Mouse (Mus musculus) c-Kit-positive CD71-positive TER-119-positive erythroid progenitor cells, embryonic 14.5 days (primary cell): Measurements from ENCODE around the gene Lce3f.

ENCODE experiments used
- DNase-seq: peaks from one replicate; pipeline ENCODE4 v3.0.0-alpha.2; 2013; ENCODE audit warnings: low spot score

Lce3f gene

DNA sequence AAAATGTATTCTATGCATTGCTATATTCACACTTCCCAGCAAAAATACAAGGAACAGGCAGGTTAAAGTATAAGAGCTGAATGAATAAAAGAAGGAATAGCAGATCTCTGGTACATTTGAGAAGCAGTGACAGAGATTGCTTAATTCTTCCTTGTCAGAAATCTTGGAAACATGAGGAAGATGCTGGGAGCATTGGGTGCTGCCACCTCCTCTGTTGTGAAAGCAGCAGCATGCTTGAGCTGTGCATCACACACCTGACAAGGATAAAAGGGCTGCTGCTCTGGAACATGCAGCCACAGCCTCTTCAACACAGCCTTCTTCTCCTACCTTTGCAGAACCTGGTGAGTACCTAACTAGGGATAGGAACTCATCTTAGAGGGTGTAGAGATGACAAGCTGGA is at the start of gene Lce3f:
Gene Lce3f, plus strand, starts transcription at position 301 of the 400 bp plus-strand sequence.
- no peak for DNase-seq

DNA sequence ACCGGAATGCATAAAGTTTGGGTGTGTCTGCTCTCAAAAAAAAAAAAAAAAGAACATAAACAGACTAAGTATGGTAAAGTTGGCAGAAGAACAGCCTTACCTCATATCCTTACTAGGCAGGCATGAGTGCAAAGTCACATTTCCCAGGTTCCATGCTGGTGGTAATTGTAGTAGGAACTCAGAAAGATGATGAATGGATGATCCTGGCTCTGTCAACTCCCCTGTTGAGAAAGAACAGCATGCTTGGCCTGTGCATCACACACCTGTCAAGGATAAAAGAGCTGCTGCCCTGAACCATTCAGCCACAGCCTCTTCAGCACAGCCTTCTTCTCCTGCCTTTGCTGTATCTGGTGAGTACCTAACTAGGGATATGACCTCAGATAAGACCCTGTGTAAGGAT is 47.8 kb upstream of the Lce3f start, which contains the start of gene Lce3c:
Gene Lce3c, plus strand, starts transcription at position 301 of the 400 bp plus-strand sequence.
- DNase-seq = no peak

DNA sequence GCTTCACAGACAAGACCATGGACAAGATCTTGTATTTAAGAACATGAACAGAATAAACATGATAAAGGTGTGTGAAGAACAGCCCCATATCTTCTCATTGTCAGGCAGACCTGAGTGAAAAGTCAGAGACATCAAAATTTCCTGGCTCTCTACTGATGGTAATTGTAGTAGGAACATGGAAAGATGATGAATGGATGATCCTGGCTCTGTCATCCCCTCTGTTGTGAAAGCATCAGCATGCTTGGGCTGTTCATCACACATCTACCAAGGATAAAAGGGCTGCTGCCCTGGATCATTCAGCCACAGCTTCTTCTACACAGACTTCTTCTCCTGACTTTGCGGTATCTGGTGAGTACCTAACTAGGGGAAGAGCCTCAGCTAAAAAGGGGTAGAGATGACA is 34.9 kb upstream of the Lce3f start, which contains the start of gene Lce3d:
Gene Lce3d, plus strand, starts transcription at position 301 of the 400 bp plus-strand sequence.
- no peak for DNase-seq

DNA sequence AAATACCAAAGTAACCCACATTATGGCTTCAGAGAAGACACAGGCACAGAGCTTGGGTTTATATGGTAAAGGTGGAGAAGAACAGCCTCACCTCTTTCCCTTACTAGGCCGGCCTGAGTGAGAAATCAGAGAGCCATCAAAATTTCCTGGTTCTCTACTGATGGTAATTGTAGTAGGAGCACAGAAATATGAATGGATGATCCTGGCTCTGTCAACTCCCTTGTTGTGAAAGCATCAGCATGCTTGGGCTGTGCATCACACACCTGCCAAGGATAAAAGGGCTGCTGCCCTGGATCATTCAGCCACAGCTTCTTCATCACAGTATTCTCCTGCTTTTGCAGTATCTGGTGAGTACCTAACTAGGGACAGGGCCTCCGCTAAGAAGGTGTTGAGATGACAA is 25.3 kb upstream of the Lce3f start, which contains the start of gene Lce3e:
Gene Lce3e, plus strand, starts transcription at position 301 of the 400 bp plus-strand sequence.
- no peak for DNase-seq

DNA sequence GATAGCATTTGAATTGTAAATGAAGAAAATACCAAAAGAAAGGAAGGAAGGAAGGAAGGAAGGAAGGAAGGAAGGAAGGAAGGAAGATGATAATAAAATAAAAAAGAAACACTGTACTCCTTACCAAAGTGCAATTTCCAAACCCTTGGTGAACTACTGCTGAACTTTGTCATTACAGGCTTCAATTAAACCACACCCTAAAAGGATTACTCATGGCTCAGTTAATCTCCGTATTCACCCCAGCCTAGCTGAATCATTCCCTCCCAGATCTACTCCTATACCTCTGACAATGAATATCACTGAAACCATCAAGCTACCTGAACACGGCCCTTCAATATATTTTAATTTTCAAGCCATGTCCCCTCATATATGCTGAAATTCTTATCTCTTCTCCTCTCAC is 13.5 kb upstream of the Lce3f start:
- no peak for DNase-seq

DNA sequence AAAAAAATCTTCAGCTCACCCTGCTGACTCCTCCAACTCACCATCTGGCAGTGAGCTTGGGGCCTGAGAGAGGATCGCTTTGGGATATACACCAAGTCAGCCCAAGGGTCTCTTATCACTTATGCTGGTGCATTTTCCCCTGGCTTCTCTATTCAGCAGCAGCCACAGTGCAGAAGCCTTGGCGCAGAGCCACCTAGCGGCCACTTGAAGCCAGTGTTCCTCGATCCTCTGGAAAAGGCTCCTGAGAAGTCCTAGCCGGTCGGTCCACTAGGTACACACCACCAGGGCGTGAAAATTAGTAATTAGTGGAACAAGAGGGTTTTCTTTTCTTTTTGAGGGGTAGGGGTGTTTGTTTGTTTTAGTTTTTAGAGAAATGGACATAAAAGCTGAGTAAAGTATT is 6.7 kb downstream of the Lce3f start:
- peak; percentile 5 for DNase-seq

DNA sequence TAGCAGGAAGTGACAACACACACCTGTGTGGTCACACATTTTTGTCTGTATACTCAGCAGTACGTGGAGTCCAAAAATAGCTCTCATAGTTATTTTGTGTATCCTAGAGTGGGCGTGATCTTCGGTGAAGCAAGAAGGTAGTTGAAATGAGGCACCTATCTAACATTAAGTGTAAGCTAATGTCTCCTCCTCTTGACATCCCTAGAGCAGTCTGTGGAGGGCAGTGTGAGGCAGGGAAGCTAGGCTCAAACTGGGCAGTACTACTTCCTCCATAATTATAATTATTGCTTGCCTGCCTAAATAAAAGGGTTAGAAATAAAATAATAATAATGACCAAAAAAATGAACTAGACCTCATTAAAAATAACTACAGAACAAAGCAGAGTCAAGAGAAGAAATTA is 8.6 kb downstream of the Lce3f start:
- no peak for DNase-seq

DNA sequence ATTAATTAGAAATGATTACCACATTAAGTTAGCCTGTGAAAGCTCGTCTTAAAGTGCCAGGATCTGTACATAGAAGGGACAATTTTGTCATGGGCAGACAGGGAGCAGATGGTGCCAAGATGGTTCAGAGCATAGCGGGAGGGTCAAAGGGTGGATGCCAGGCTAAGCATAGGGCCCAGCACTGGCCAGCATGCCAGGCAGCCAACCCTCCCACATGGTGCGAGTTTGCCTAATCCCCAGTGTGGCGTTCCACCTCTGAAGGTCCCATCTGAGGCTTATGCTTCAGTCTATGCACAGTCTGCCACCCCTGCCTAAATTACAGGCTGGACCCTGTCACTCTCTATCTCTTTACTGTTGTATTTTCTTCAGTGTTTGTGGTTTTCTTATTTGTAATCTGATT is 10.8 kb downstream of the Lce3f start:
- DNase-seq = no peak

DNA sequence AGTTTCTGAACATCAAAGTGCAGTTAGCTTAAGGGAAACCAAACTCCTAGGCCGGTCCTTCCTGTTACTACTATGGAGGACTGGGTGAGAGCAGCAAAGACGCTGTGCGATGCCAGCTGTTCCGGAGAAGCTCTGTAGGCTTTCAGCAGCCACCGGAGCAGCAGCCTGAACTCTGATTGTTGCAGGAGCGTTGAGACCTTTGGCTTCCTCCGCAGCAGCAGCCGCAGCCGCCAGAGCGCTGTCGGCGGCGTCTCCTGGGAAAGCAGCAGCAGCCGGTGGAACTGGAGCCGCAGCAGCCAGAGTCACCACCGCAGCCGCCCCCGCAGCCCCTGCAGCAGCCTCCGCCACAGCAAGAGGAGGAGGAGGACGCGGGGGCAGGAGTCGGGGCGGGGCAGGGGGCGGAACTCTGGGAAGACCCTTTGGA is 22.4 kb downstream of the Lce3f start:
- no peak for DNase-seq

DNA sequence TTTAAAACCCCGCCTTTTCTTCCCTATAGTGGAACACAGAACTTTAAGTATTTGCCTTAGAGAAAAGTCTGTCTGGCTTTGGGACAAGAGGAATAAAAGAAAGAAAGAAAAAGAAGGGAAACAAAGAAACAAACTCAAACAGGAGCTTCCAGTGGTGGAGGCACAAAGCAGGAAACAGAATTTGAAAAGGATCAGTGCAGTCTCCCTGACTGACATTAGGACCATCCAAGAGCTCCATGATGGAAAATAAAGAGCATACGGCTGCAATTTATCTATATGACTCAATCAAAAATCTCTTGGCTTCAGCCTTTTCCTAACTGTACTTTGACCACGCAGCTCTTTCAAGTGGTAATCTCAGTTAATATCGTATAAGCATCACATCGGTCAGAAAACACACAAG is 22.8 kb downstream of the Lce3f start:
- DNase-seq = no peak

DNA sequence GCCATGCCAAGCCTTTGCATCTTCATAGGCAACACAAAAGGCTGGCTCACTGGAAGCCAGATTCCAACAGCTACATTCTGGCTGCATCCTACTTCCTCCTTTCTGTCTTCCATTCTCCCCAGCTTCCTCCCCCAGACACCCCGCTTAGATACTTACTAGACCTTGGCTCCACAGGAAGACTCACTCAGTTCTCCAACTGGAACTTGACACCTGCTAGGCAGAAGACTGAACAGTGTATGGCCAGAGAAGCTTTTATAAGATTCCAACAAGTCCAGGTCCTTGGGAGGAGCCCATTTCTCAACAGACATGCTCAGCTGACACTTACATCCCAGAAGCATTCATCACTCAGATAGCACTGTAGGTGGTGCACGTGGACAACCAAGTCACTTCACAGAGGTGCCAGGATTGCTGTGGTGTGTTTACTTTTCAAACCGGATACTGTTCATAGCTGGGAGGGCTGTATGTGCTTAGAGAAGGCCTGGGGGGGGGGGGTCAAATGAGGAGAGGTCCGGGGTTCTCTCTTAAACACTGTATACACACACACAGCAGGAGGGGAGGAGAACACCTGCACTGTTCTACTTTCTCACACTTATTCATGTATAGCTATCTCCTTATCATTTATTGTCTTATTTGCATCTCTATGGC is 23.6 kb downstream of the Lce3f start, which contains the start of gene Crct1:
Gene Crct1, minus strand, starts transcription at position 228 of the 645 bp plus-strand sequence.
- DNase-seq = no peak

DNA sequence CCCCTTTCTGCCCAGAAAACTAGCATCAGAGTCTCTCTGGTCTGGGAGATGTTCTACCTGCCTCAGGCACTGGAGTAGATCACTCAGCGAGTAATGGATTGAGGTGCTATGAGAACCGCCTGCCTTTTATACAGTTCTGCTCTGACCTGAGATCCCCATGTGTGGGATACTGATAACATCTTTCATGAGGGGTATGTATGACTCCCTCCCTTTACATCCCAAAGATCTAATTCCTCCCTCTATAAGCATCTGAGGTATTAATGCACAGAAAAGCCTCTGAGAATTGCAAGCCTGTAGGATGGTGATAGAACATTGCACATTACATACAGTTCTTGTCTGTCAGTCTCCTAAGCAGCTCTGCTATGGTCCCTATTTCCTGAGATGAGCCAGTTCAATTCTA is 26.9 kb downstream of the Lce3f start, which contains the start of gene Lce1m:
Gene Lce1m, minus strand, starts transcription at position 101 of the 400 bp plus-strand sequence.
- no peak for DNase-seq

DNA sequence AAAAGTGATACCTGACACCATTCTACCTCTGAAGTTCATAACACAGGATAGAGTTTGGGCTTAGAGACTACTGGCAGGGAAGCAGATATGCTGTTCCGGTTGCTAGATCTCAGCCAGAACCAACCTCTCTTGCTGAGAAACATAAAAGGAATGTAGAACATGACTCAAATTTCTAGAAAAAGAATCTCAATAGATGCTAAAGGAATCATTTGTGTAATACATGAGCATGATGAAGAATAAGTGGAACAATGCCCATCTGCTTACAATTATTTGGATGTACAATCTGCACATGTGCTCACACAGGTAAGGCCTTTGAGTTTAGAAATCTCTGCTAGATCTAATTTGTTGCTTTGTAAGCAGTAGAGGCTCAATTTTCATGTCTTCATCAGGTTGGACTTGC is 29.1 kb downstream of the Lce3f start:
- DNase-seq = no peak

DNA sequence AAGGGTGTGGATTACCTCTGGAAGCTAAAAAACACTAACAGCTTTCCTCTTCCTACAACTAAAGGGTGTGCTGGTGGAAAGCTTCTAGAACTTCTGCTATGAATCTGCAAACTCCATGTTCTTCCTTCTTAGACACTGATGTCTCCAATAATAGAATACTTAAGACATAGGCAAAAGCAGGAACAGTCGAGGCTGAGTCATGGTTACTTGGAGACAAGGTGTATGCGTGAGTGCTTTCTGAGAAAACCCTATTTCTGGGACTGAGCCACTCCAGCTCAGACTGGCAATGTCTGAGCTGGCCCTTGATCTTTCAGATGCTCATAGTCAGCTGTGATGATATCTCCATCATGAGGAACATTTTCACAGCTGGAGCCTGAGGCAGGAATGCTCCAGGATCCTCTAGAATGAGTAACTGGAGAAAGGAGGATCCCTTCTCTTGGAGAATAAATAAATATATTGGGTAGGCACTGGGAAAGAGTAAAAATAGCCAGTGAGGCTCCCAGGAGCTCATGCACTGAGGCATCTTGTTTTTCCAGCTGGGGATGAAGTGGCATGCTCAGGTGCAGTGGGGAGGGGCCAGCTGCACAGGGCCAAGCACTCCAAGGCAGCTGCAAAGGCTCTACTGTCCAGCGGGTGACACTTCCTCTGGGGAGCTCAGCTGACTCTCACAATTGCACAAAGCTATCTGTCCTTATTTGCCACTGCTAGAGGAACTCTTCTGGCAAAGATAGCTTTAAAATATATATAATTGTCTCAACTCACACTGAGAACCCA is 31.6 kb downstream of the Lce3f start:
- no peak for DNase-seq

DNA sequence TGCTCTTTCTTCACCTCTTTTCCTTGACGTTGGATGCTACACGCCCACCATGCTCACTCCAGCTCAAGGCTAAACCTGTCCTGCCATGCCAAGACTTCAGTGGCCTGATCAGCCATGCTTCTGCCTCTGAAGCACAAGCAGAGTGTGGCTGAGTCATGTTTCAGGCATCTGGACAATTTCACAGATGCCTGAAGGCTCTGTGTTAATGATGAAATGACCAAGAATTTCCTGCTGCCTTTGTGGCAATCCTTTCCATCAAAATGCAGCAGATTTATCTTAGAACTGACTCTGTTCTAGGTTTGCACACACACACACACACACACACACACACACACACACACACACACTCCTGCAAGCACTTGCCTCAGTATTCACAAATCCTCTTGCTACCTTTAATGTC is 33.5 kb downstream of the Lce3f start:
- DNase-seq = no peak

DNA sequence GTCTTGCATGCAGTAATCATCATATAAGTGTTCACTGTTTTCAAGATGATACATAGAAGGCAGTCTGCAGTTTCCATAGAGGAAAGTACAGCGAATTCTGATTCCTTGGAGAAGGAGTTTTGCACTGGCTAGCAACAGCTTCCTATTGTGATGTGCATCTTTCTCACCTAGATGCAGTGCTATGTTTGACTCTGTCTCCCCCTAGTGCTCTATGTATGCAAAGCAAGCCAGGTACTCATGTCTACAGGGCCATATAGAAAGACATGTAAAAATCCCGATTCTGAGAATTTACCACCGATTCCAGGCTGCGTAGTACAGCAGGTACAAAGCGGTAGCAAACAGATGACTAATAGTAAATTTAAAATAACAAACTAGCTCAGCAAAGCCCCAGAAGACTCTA is 39.4 kb downstream of the Lce3f start:
- peak; percentile 2 for DNase-seq
